Mouse (Mus musculus): Measurements from ENCODE around the gene Gm21974. TPM values are rescaled to one million over a fixed set of nuclear protein-coding genes. Genes with fewer than 3 reads are reported as not detected.
"Not testable (repeated sequence)": the region's sequence is repeated elsewhere in the genome, so short reads cannot be mapped to it uniquely, and the experiment has no call there.

The Gm21974 gene
- not detected in 2 replicates for polyA plus RNA-seq (2014; fragmentation: Nextera tagmentation; extraction: Ambion mirVana)

GRCm38 (mm10) chr7:127895442-127895841 is at the start of gene Gm21974, which contains the start of gene Vkorc1:
TSS of gene Gm21974 (minus strand) at chr7:127895454.
TSS of gene Vkorc1 (minus strand) at chr7:127895617.
- peak within 1 kb of the TSS; percentile 53 for H3K4me3 ChIP-seq (ENCODE audit: low read depth, low read length)
- WGBS: under 1% methylated on average over 26 of the region's 26 CpGs
- peak within 1 kb of the TSS; percentile 40; the same call in 1 of the 2 replicates for H3K27ac ChIP-seq (ENCODE audit: low read depth, low read length)
- peak within 1 kb of the TSS; percentile 82 for H3K4me2 ChIP-seq (ENCODE audit: low read length)
- H3K9me3 ChIP-seq (replicated peaks; ENCODE audit: control insufficient read depth, low read length): no peaks in the 10 kb centered on the region
- ATAC-seq (peak; percentile 98), DNase-seq (ENCODE audit: low spot score) (peak; percentile 98)
- H3K4me1 ChIP-seq (ENCODE audit: control insufficient read depth, insufficient read depth, low read length): peaks cover 7% of the 10 kb centered on the region
- H3K9ac ChIP-seq (ENCODE audit: low read length): peak within 1 kb of the TSS; percentile 67
- no peaks in the 10 kb centered on the region for H3K27me3 ChIP-seq (replicated peaks; ENCODE audit: control insufficient read depth, insufficient read depth, low read length)
- peaks cover 12% of the 10 kb centered on the region for H3K36me3 ChIP-seq (ENCODE audit: control insufficient read depth, insufficient read depth, low read length)

GRCm38 (mm10) chr7:127944614-127945013 is 49.4 kb upstream of the Gm21974 start:
- Histone ChIP-seq H3K4me3 (ENCODE audit: low read depth, low read length) (no peak overlapping the region), H3K27me3 (replicated peaks; ENCODE audit: control insufficient read depth, insufficient read depth, low read length) (peaks cover 12% of the 10 kb centered on the region), H3K36me3 (ENCODE audit: control insufficient read depth, insufficient read depth, low read length) (no peaks in the 10 kb centered on the region), H3K4me2 (ENCODE audit: low read length) (no peak overlapping the region), H3K9ac (ENCODE audit: low read length) (no peak overlapping the region), H3K27ac (ENCODE audit: low read depth, low read length) (no peak overlapping the region), H3K9me3 (replicated peaks; ENCODE audit: control insufficient read depth, low read length) (no peaks in the 10 kb centered on the region), H3K4me1 (ENCODE audit: control insufficient read depth, insufficient read depth, low read length) (no peaks in the 10 kb centered on the region)
- DNase-seq (ENCODE audit: low spot score) (no peak), ATAC-seq (no peak)
- WGBS: 11% methylated on average over 23 of the region's 23 CpGs

GRCm38 (mm10) chr7:127942097-127942496 is 46.8 kb upstream of the Gm21974 start:
- not testable (repeated sequence) for H3K9me3 ChIP-seq (replicated peaks; ENCODE audit: control insufficient read depth, low read length); H3K4me3 ChIP-seq (ENCODE audit: low read depth, low read length); H3K4me1 ChIP-seq (ENCODE audit: control insufficient read depth, insufficient read depth, low read length); DNase-seq (ENCODE audit: low spot score); ATAC-seq; H3K4me2 ChIP-seq (ENCODE audit: low read length); H3K36me3 ChIP-seq (ENCODE audit: control insufficient read depth, insufficient read depth, low read length); H3K9ac ChIP-seq (ENCODE audit: low read length); H3K27ac ChIP-seq (ENCODE audit: low read depth, low read length)
- peaks cover 12% of the 10 kb centered on the region for H3K27me3 ChIP-seq (replicated peaks; ENCODE audit: control insufficient read depth, insufficient read depth, low read length)
- 59% methylated on average over 2 of the region's 2 CpGs for WGBS

- no peak for ATAC-seq
- no peak for DNase-seq (ENCODE audit: low spot score)
- 58% methylated on average over 18 of the region's 18 CpGs for WGBS
These were observed 41.1 kb upstream of the Gm21974 start for GRCm38 (mm10) chr7:127936216-127936884.

GRCm38 (mm10) chr7:127935748-127936159 is 40.5 kb upstream of the Gm21974 start:
- DNase-seq (ENCODE audit: low spot score) (peak; percentile 24), ATAC-seq (no peak; the same call in 1 of the 2 replicates)
- Histone ChIP-seq H3K36me3 (ENCODE audit: control insufficient read depth, insufficient read depth, low read length) (no peaks in the 10 kb centered on the region), H3K4me1 (ENCODE audit: control insufficient read depth, insufficient read depth, low read length) (peaks cover 8% of the 10 kb centered on the region), H3K4me3 (ENCODE audit: low read depth, low read length) (peak overlapping the region; percentile 74), H3K9ac (ENCODE audit: low read length) (peak overlapping the region; percentile 84), H3K27me3 (replicated peaks; ENCODE audit: control insufficient read depth, insufficient read depth, low read length) (no peaks in the 10 kb centered on the region), H3K9me3 (replicated peaks; ENCODE audit: control insufficient read depth, low read length) (no peaks in the 10 kb centered on the region), H3K4me2 (ENCODE audit: low read length) (peak overlapping the region; percentile 98), H3K27ac (ENCODE audit: low read depth, low read length) (peak overlapping the region; percentile 44; the same call in 1 of the 2 replicates)
- 0% methylated on average over 29 of the region's 38 CpGs for WGBS

More at GRCm38 (mm10) chr7:127936216-127936884, 41.1 kb upstream of the Gm21974 start:
- no peaks in the 10 kb centered on the region for H3K9me3 ChIP-seq (replicated peaks; ENCODE audit: control insufficient read depth, low read length)
- peak overlapping the region; percentile 74 for H3K4me3 ChIP-seq (ENCODE audit: low read depth, low read length)
- peak overlapping the region; percentile 98 for H3K4me2 ChIP-seq (ENCODE audit: low read length)
- no peaks in the 10 kb centered on the region for H3K36me3 ChIP-seq (ENCODE audit: control insufficient read depth, insufficient read depth, low read length)
- H3K27ac ChIP-seq (ENCODE audit: low read depth, low read length): no peak overlapping the region
- H3K27me3 ChIP-seq (replicated peaks; ENCODE audit: control insufficient read depth, insufficient read depth, low read length): no peaks in the 10 kb centered on the region
- peaks cover 8% of the 10 kb centered on the region for H3K4me1 ChIP-seq (ENCODE audit: control insufficient read depth, insufficient read depth, low read length)
- H3K9ac ChIP-seq (ENCODE audit: low read length): peak overlapping the region; percentile 84

GRCm38 (mm10) chr7:127935028-127935722 is 39.9 kb upstream of the Gm21974 start:
- Histone ChIP-seq H3K4me2 (ENCODE audit: low read length) (peak overlapping the region; percentile 98), H3K9ac (ENCODE audit: low read length) (peak overlapping the region; percentile 84), H3K4me3 (ENCODE audit: low read depth, low read length) (peak overlapping the region; percentile 74), H3K9me3 (replicated peaks; ENCODE audit: control insufficient read depth, low read length) (no peaks in the 10 kb centered on the region), H3K27me3 (replicated peaks; ENCODE audit: control insufficient read depth, insufficient read depth, low read length) (no peaks in the 10 kb centered on the region; the same call in 1 of the 2 replicates), H3K4me1 (ENCODE audit: control insufficient read depth, insufficient read depth, low read length) (peaks cover 8% of the 10 kb centered on the region), H3K36me3 (ENCODE audit: control insufficient read depth, insufficient read depth, low read length) (no peaks in the 10 kb centered on the region), H3K27ac (ENCODE audit: low read depth, low read length) (peak overlapping the region; percentile 44; the same call in 1 of the 2 replicates)
- DNase-seq (ENCODE audit: low spot score) (peak; percentile 98), ATAC-seq (peak; percentile 98)
- WGBS: 7% methylated on average over 30 of the region's 32 CpGs

- H3K9ac ChIP-seq (ENCODE audit: low read length): no peak overlapping the region
- peaks cover 8% of the 10 kb centered on the region for H3K4me1 ChIP-seq (ENCODE audit: control insufficient read depth, insufficient read depth, low read length)
- no peak for DNase-seq (ENCODE audit: low spot score)
- no peak overlapping the region for H3K27ac ChIP-seq (ENCODE audit: low read depth, low read length)
- H3K4me2 ChIP-seq (ENCODE audit: low read length): no peak overlapping the region
- no peak for ATAC-seq
- no peaks in the 10 kb centered on the region for H3K36me3 ChIP-seq (ENCODE audit: control insufficient read depth, insufficient read depth, low read length)
- H3K27me3 ChIP-seq (replicated peaks; ENCODE audit: control insufficient read depth, insufficient read depth, low read length): no peaks in the 10 kb centered on the region; the same call in 1 of the 2 replicates
- WGBS: 85% methylated on average over 5 of the region's 5 CpGs
- no peaks in the 10 kb centered on the region for H3K9me3 ChIP-seq (replicated peaks; ENCODE audit: control insufficient read depth, low read length)
- H3K4me3 ChIP-seq (ENCODE audit: low read depth, low read length): no peak overlapping the region
These were observed 38.8 kb upstream of the Gm21974 start for GRCm38 (mm10) chr7:127934075-127934474.

- no peak overlapping the region for H3K27ac ChIP-seq (ENCODE audit: low read depth, low read length)
- peaks cover 8% of the 10 kb centered on the region for H3K4me1 ChIP-seq (ENCODE audit: control insufficient read depth, insufficient read depth, low read length)
- no peak overlapping the region for H3K4me3 ChIP-seq (ENCODE audit: low read depth, low read length)
- 16% methylated on average over 13 of the region's 13 CpGs for WGBS
- no peak overlapping the region for H3K9ac ChIP-seq (ENCODE audit: low read length)
- no peaks in the 10 kb centered on the region for H3K9me3 ChIP-seq (replicated peaks; ENCODE audit: control insufficient read depth, low read length)
- no peak for DNase-seq (ENCODE audit: low spot score)
- no peak overlapping the region for H3K4me2 ChIP-seq (ENCODE audit: low read length)
- H3K36me3 ChIP-seq (ENCODE audit: control insufficient read depth, insufficient read depth, low read length): no peaks in the 10 kb centered on the region
- ATAC-seq: no peak
- H3K27me3 ChIP-seq (replicated peaks; ENCODE audit: control insufficient read depth, insufficient read depth, low read length): no peaks in the 10 kb centered on the region; the same call in 1 of the 2 replicates
These were observed 37.2 kb upstream of the Gm21974 start for GRCm38 (mm10) chr7:127932273-127933031.

All from forebrain, embryonic 14.5 days (tissue).